Mouse (Mus musculus): ENCODE results near the gene Ldlrad3. TPM values are rescaled to one million over a fixed set of nuclear protein-coding genes. Genes with fewer than 3 reads are reported as not detected.

The Ldlrad3 gene
- total RNA-seq, 2 experiments from 2014 or later = 6.9 to 7.5 TPM

- no peak for DNase-seq (ENCODE audit: low spot score in 2 of 2)
These were observed 176.4 kb downstream of the Ldlrad3 start for GRCm38 (mm10) chr2:102009766-102010265.

GRCm38 (mm10) chr2:102006143-102006542 lies 180.0 kb downstream of the Ldlrad3 start:
- DNase-seq (ENCODE audit: low spot score in 2 of 2) = no peak

DNA sequence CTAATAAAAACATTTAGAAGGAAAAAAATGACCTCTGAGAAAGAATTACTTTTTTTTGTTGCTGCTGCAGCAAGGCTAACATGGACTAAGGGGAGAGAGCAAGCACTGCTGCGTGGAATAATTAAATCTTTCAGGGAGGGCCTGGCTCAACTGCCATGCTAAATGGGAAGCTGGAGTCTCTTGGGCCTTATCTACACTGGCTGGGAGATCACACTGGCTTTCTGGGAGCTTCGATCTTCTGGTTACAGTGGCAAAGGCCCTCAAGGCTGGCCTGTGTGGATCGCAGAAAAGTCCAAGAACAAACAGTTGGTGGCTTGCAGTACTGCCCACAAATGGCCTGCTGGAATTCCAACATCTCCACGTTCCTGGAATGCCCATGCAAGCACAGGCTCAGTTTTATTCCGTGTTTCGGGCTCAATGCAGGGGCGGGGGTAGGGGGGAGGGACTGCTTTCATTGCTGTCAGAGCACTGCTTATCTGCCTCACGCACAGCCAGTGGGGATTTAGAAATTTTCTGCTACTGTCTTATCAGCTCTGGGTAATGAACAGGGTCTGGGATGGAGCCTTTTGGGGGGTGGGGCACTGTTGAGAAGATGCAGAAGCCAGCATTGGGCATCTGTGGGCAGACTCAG lies 180.7 kb downstream of the Ldlrad3 start:
- no peak for DNase-seq (ENCODE audit: low spot score in 2 of 2)

DNA sequence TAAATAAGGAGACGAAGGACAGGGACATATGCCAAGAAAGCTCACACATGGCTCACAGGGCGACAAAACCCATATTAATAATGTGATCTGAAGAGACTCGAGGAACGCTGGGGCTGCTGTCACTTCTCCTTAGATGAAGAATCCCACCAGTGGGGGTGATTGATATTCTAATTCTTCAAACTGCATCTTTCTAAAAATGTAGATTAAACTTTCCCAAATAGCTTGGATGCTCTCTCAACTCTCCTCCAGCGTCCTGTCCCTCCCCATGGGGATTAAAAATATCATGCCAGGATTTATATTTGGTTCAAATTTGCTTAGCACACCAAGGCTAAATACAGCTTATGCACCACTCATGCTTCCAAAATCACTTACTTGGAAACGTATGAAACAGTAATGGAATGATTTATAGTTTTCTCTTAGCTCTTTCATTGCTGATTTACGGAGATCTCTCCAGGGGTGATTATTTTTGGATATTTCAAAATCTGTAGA lies 182.4 kb downstream of the Ldlrad3 start:
- no peak for DNase-seq (ENCODE audit: low spot score in 2 of 2)

DNA sequence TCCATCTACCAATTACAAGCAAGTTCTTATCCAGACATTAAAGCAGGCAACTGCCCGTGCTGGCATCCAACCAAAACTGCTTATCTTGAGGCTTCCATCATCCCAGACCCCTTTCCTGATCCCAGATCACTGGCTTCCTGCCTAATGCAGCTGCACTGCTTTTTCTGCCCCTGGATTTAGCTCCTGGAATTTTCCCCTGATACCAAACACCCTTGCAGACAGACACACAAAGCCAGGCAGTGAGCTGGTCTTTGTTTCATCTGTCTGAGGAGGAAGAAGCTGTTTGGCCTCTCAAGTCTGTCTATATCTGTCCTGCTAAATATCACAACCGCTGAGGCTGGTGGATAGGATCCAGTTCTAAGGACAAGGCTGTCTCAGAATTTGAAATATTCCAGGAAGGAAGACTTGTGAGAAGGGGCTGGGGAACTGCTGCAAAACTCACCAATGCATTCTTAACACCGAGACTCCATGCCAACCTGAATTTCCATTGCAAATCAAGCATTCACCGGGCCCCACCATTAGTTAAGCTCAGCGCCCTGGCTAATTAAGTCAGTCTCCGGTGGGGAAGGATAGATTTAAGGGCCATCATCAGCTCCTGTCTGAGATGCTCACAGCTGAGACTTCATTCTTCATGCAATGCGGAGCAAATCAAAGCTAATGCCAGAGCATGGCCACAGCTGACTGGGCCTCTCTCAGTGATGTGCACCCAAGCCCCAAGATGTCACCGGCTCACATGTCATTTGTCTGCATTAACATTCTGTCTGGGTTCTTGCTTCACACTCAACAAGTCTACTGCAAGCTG lies 183.0 kb downstream of the Ldlrad3 start:
- no peak for DNase-seq (ENCODE audit: low spot score in 2 of 2)

- DNase-seq (ENCODE audit: low spot score in 2 of 2) = no peak
These were observed 183.7 kb downstream of the Ldlrad3 start for GRCm38 (mm10) chr2:102002408-102002973.

DNA sequence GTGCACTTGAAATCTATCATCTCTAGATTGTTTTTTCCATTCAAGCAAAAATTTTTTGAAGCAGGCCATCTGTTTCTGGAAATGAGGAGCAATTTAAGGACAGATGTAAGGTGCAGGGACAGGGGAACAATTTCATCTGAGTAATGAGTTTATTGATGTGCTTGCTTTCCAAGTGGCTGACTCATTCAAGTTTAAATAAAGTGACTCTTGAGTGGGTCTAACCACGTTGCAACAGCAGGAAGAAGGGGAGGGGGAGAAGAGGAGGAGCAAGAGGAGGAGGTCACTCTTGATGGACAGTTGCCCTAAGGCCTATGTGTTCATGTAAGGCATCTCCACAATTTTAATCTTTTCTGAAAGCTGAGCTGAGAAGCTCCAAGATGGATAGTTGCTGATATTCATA lies 184.5 kb downstream of the Ldlrad3 start:
- DNase-seq (ENCODE audit: low spot score in 2 of 2) = no peak

GRCm38 (mm10) chr2:101998911-101999572 lies 187.1 kb downstream of the Ldlrad3 start:
- DNase-seq (ENCODE audit: low spot score in 2 of 2) = no peak

- DNase-seq (ENCODE audit: low spot score in 2 of 2) = no peak
These were observed 189.2 kb downstream of the Ldlrad3 start for GRCm38 (mm10) chr2:101997013-101997412.

GRCm38 (mm10) chr2:101992574-101993310 lies 193.4 kb downstream of the Ldlrad3 start:
- no peak for DNase-seq (ENCODE audit: low spot score in 2 of 2)

DNA sequence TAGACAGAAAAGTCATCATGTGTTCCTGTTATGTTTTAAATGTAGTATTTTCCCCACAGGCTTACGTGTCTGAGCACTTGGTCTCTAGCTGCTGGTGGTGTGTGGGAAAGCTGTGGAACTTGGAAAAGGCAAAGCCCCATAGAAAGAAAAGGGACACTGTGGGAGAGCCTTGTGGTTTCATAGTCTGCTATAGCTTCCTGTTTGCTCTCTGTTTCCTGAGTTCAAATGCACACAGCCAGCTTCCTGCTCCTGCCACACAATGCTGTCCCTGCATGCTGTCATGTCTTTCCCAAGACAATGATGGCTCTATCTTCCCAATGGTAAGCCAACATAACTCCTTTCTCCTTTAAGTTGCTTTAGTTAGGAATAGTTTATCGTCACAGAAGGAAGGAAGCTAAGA lies 194.5 kb downstream of the Ldlrad3 start:
- no peak for DNase-seq (ENCODE audit: low spot score in 2 of 2)

GRCm38 (mm10) chr2:101986344-101987087 lies 199.7 kb downstream of the Ldlrad3 start:
- DNase-seq (ENCODE audit: low spot score in 2 of 2) = no peak

GRCm38 (mm10) chr2:101983853-101984543 lies 202.2 kb downstream of the Ldlrad3 start:
- no peak for DNase-seq (ENCODE audit: low spot score in 2 of 2)

GRCm38 (mm10) chr2:101983082-101983852 lies 202.9 kb downstream of the Ldlrad3 start:
- DNase-seq (ENCODE audit: low spot score in 2 of 2) = no peak

- DNase-seq (ENCODE audit: low spot score in 2 of 2) = no peak
These were observed 204.2 kb downstream of the Ldlrad3 start for GRCm38 (mm10) chr2:101981964-101982498.

DNA sequence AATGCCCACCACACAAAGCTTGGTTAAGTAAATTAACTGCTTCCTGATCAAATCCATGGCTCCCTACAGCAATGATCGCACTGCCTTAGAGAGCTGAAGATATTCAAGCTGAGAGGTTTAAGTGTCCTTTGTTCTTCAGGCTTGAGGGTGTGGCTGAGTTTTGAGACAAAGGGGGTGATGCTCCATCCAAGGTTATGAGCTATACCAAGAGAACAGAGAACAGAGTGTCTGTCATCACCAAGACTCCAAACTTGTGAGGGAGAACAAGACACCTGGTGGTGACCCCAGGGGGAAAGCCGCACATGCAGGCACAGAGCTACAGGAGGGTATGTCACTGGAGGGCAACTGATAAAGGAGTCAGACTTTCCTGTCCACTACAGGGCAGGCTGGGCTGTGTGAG lies 205.0 kb downstream of the Ldlrad3 start:
- DNase-seq (ENCODE audit: low spot score in 2 of 2) = no peak

- no peak for DNase-seq (ENCODE audit: low spot score in 2 of 2)
These were observed 205.7 kb downstream of the Ldlrad3 start for GRCm38 (mm10) chr2:101980456-101980947.
